Mouse (Mus musculus) embryonic facial prominence, embryonic 10.5 days (tissue): ENCODE results near the gene Mtfmt. TPM values are rescaled to one million over a fixed set of nuclear protein-coding genes. Genes with fewer than 3 reads are reported as not detected.
A peak's percentile ranks its signal among the peaks of the same experiment; 100 is the strongest.

ENCODE experiments used
- DNase-seq: peaks from one replicate; pipeline ENCODE4 v3.0.0-alpha.2; 2017; ENCODE audit warnings: low spot score
- H3K27ac ChIP-seq: fragments of 300-500 bp; sonication (generic); replicated peaks from 2 replicates; pipeline ENCODE4 v1.5.1; 2016; ENCODE audit warnings: mild to moderate bottlenecking
- H3K27me3 ChIP-seq: fragments of 300-500 bp; sonication (generic); replicated peaks from 2 replicates; pipeline ENCODE4 v1.6.1; 2016; ENCODE audit warnings: low read depth, mild to moderate bottlenecking; ENCODE audit not compliant: poor library complexity, severe bottlenecking
- H3K36me3 ChIP-seq: fragments of 300-500 bp; sonication (generic); replicated peaks from 2 replicates; pipeline ENCODE4 v1.6.1; 2016; ENCODE audit warnings: mild to moderate bottlenecking, moderate library complexity
- H3K4me1 ChIP-seq: fragments of 300-500 bp; sonication (generic); 2 replicates; pipeline ENCODE4 v1.6.1; 2016
- H3K4me3 ChIP-seq: fragments of 300-500 bp; sonication (generic); 2 replicates; pipeline ENCODE4 v1.5.1; 2016; ENCODE audit warnings: mild to moderate bottlenecking, moderate library complexity
- H3K9me3 ChIP-seq: fragments of 300-500 bp; sonication (generic); 2 replicates; pipeline ENCODE4 v1.6.1; 2016; ENCODE audit warnings: mild to moderate bottlenecking
- WGBS: fragments of 180-500 bp; shearing (Covaris S2); methylation state at CpG from one replicate; pipeline ENCODE4 v1.1.7; 2016; 5-methylcytosine and 5-hydroxymethylcytosine counted together
- polyA plus RNA-seq: library from polyadenylated mRNA; unstranded; fragments of >200 nt; fragmentation: Nextera tagmentation; extraction: Ambion mirVana; gene quantifications from 2 replicates; pipeline ENCODE4 v1.2.1, GENCODE M21; 2016

The Mtfmt gene
- polyA plus RNA-seq, 1 experiment from 2014 or later: 20.1 TPM

- H3K4me1 ChIP-seq: no peaks in the 10 kb centered on the region
- H3K9me3 ChIP-seq: no peaks in the 10 kb centered on the region
- 87% methylated on average over 8 of the region's 8 CpGs for WGBS
- no peak overlapping the region for H3K4me3 ChIP-seq
- H3K36me3 ChIP-seq: peaks cover 94% of the 10 kb centered on the region
- no peak overlapping the region for H3K27ac ChIP-seq
- no peak for DNase-seq
- H3K27me3 ChIP-seq: no peaks in the 10 kb centered on the region
Measured at GRCm38 (mm10) chr9:65479158-65479557, 43.6 kb downstream of the Mtfmt start.

- no peaks in the 10 kb centered on the region for H3K27me3 ChIP-seq
- no peak overlapping the region for H3K4me3 ChIP-seq
- no peaks in the 10 kb centered on the region for H3K4me1 ChIP-seq
- H3K27ac ChIP-seq: no peak overlapping the region
- H3K9me3 ChIP-seq: no peaks in the 10 kb centered on the region
- WGBS: 85% methylated on average over 5 of the region's 5 CpGs
- DNase-seq: no peak
- H3K36me3 ChIP-seq: peaks cover 94% of the 10 kb centered on the region
Measured at GRCm38 (mm10) chr9:65480071-65480470, 44.5 kb downstream of the Mtfmt start.

GRCm38 (mm10) chr9:65491476-65491875, 55.9 kb downstream of the Mtfmt start:
- Histone ChIP-seq H3K27ac (no peak overlapping the region), H3K4me1 (no peaks in the 10 kb centered on the region), H3K4me3 (no peak overlapping the region), H3K27me3 (no peaks in the 10 kb centered on the region), H3K9me3 (no peaks in the 10 kb centered on the region), H3K36me3 (peaks cover 31% of the 10 kb centered on the region)
- WGBS: 88% methylated on average over 3 of the region's 3 CpGs
- no peak for DNase-seq

GRCm38 (mm10) chr9:65492351-65492750, 56.8 kb downstream of the Mtfmt start:
- DNase-seq: no peak
- Histone ChIP-seq H3K4me3 (no peak overlapping the region), H3K27ac (no peak overlapping the region), H3K9me3 (no peaks in the 10 kb centered on the region), H3K27me3 (no peaks in the 10 kb centered on the region), H3K36me3 (peaks cover 22% of the 10 kb centered on the region), H3K4me1 (no peaks in the 10 kb centered on the region)
- WGBS: 92% methylated on average over 2 of the region's 2 CpGs

GRCm38 (mm10) chr9:65492851-65493250, 57.3 kb downstream of the Mtfmt start:
- H3K4me1 ChIP-seq: no peaks in the 10 kb centered on the region
- H3K4me3 ChIP-seq: no peak overlapping the region
- no peaks in the 10 kb centered on the region for H3K9me3 ChIP-seq
- no peak for DNase-seq
- no peaks in the 10 kb centered on the region for H3K27me3 ChIP-seq
- WGBS: 93% methylated on average over 4 of the region's 4 CpGs
- H3K36me3 ChIP-seq: peaks cover 17% of the 10 kb centered on the region
- no peak overlapping the region for H3K27ac ChIP-seq

- peak; percentile 49 for DNase-seq
- H3K36me3 ChIP-seq: no peaks in the 10 kb centered on the region
- H3K27ac ChIP-seq: no peak overlapping the region
- peaks cover 12% of the 10 kb centered on the region for H3K4me1 ChIP-seq
- 61% methylated on average over 8 of the region's 8 CpGs for WGBS
- H3K4me3 ChIP-seq: no peak overlapping the region
- H3K9me3 ChIP-seq: no peaks in the 10 kb centered on the region
- H3K27me3 ChIP-seq: no peaks in the 10 kb centered on the region
Measured at GRCm38 (mm10) chr9:65502146-65502545, 66.6 kb downstream of the Mtfmt start.

Other genes with a start within 250 kb of the Mtfmt start
- gene Parp16, start 240.4 kb upstream of the Mtfmt start, polyA plus RNA-seq: 8.2 and 8.3 TPM in 2 replicates
- gene Cilp, start 170.6 kb upstream of the Mtfmt start, polyA plus RNA-seq: 0.05 and 0.15 TPM in 2 replicates
- 48.3 and 50.9 TPM in 2 replicates for gene Clpx, start 141.5 kb upstream of the Mtfmt start, polyA plus RNA-seq
- gene Pdcd7, start 89.7 kb upstream of the Mtfmt start, polyA plus RNA-seq: 10.3 and 10.6 TPM in 2 replicates
- 0.38 and 0.66 TPM in 2 replicates for gene Ubap1l, start 74.7 kb upstream of the Mtfmt start, polyA plus RNA-seq
- gene Kbtbd13, start 44.1 kb upstream of the Mtfmt start, polyA plus RNA-seq: 1.0 and 1.2 TPM in 2 replicates
- 7.6 and 8.3 TPM in 2 replicates for gene Rasl12, start 37.3 kb upstream of the Mtfmt start, polyA plus RNA-seq
- gene Slc51b, start 12.8 kb upstream of the Mtfmt start, polyA plus RNA-seq: not detected in 2 replicates
- gene Spg21, start 25.2 kb downstream of the Mtfmt start, polyA plus RNA-seq: 103 and 112 TPM in 2 replicates
- not detected in 2 replicates for gene Ankdd1a, start 84.4 kb downstream of the Mtfmt start, polyA plus RNA-seq
- 14.3 and 15.2 TPM in 2 replicates for gene Plekho2, start 144.3 kb downstream of the Mtfmt start, polyA plus RNA-seq
- 27.7 and 28.0 TPM in 2 replicates for gene Pif1, start 151.4 kb downstream of the Mtfmt start, polyA plus RNA-seq
- gene Rbpms2, start 193.9 kb downstream of the Mtfmt start, polyA plus RNA-seq: 26.2 and 26.4 TPM in 2 replicates
- 251 and 270 TPM in 2 replicates for gene Oaz2, start 232.2 kb downstream of the Mtfmt start, polyA plus RNA-seq